Mouse (Mus musculus) small intestine, adult 2 months (tissue): ENCODE results near the gene Clec4n.

Experiments used
- CTCF ChIP-seq: fragments of 200-500 bp; IDR thresholded peaks from 2 replicates; pipeline ENCODE4 v1.5.1; 2012; ENCODE audit warnings: low read depth, mild to moderate bottlenecking, control low read depth, inconsistent platforms, low read length, moderate library complexity, mixed read lengths; ENCODE audit not compliant: insufficient replicate concordance, insufficient read length; ENCODE audit errors: extremely low read depth
- POLR2A ChIP-seq: fragments of 200-500 bp; IDR thresholded peaks from 2 replicates; pipeline ENCODE4 v1.6.1; 2012; ENCODE audit warnings: low read depth, mild to moderate bottlenecking, control low read depth, inconsistent platforms, low read length, moderate library complexity

- TF ChIP-seq CTCF = no peak
- TF ChIP-seq POLR2A = no peak
These were observed 59.3 kb downstream of the Clec4n start for GRCm38 (mm10) chr6:123288931-123289330.
